In genomic region chr1:127989876-127990731, GRCm38 (mm10) we compare ENCODE assay signal across 9 mouse cellular contexts.
DNase-seq lines count a peak whose midpoint lies in the region; ATAC-seq and TF ChIP-seq lines count a peak whose summit lies in the region.
"Had no signal": no experiment of that assay in that cellular context is flagged by ENCODE, and none has a peak within 500 bp of the region (broad histone marks: within the 10 kb centered on the region; RNA-seq: fewer than 3 reads in every experiment).

No protein-coding gene starts in this region.

- H3K36me3 ChIP-seq in kidney, embryonic 15.5 days = peaks cover 14% of the 10 kb centered on the region; the same call in 1 of the 2 replicates
- H3K36me3 ChIP-seq in hindbrain, postnatal 0 days (ENCODE audit: insufficient read depth, low read length) = no peaks in the 10 kb centered on the region
- no peaks in the 10 kb centered on the region for H3K36me3 ChIP-seq in liver, embryonic 14.5 days (replicated peaks; ENCODE audit: control insufficient read depth, insufficient read depth, low read depth)

- ATAC-seq in kidney, embryonic 15.5 days (replicated peaks; ENCODE audit: low FRiP score) = no peak
- ATAC-seq in hindbrain, postnatal 0 days = peak; percentile 90
- no peak for ATAC-seq in liver, embryonic 14.5 days (ENCODE audit: insufficient read depth)

- DNase-seq in kidney, adult 18-20 months = peak; percentile 12
- peak; percentile 25 to 62 for DNase-seq in adrenal gland, postnatal 36 days
- DNase-seq in gastrocnemius, postnatal 10 days = peak; percentile 18
- DNase-seq in hindbrain, postnatal 0 days (ENCODE audit: low spot score) = peak; percentile 76
- DNase-seq in liver, embryonic 14.5 days (ENCODE audit: low read depth in 3 of 3, low spot score in 3 of 3) = no peak
- peak; percentile 51 for DNase-seq in retina, postnatal 1 day
- no peak for DNase-seq in Muller cell, postnatal 12 days (ENCODE audit: inconsistent ontology term)

- no peak overlapping the region for H3K4me3 ChIP-seq in kidney, embryonic 15.5 days (replicated peaks)
- H3K4me3 ChIP-seq in hindbrain, postnatal 0 days (ENCODE audit: low read length) = no peak overlapping the region
- H3K4me3 ChIP-seq in liver, embryonic 14.5 days (ENCODE audit: insufficient read depth in 1 of 2, low read depth in 2 of 2, low read length in 2 of 2) = no peak overlapping the region

- H3K27me3 ChIP-seq in kidney, embryonic 15.5 days = no peaks in the 10 kb centered on the region
- H3K27me3 ChIP-seq in hindbrain, postnatal 0 days (ENCODE audit: insufficient read depth, low read length) = no peaks in the 10 kb centered on the region
- no peaks in the 10 kb centered on the region for H3K27me3 ChIP-seq in liver, embryonic 14.5 days (ENCODE audit: control insufficient read depth, insufficient read depth, low read length)

- TF ChIP-seq CTCF in hindbrain, postnatal 0 days (IDR thresholded peaks at IDR 0.05; ENCODE audit: low read depth) = no peak
- peak; percentile 36; the same call in 1 of the 2 replicates for TF ChIP-seq CTCF in liver, embryonic 14.5 days (IDR thresholded peaks at IDR 0.05; ENCODE audit: low read depth)

- no peak overlapping the region for H3K4me2 ChIP-seq in kidney, embryonic 15.5 days
- 0 out of 2 replicates have a peak overlapping the region, but pooled peaks have one; percentile 30 for H3K4me2 ChIP-seq in hindbrain, postnatal 0 days (ENCODE audit: low read depth, low read length)
- H3K4me2 ChIP-seq in liver, embryonic 14.5 days (ENCODE audit: low read depth) = no peak overlapping the region

- no peak overlapping the region for H3K27ac ChIP-seq in kidney, embryonic 15.5 days
- peak overlapping the region; percentile 83 for H3K27ac ChIP-seq in hindbrain, postnatal 0 days
- H3K27ac ChIP-seq in liver, embryonic 14.5 days = no peak overlapping the region

- no peak for TF ChIP-seq EP300 in liver, embryonic 14.5 days (IDR thresholded peaks at IDR 0.05; ENCODE audit: low read depth)

- peaks cover 5% of the 10 kb centered on the region; the same call in 1 of the 2 replicates for H3K4me1 ChIP-seq in kidney, embryonic 15.5 days
- H3K4me1 ChIP-seq in hindbrain, postnatal 0 days (ENCODE audit: insufficient read depth, low read length) = peaks cover 14% of the 10 kb centered on the region
- H3K4me1 ChIP-seq in liver, embryonic 14.5 days (replicated peaks; ENCODE audit: control insufficient read depth in 2 of 2, insufficient read depth in 2 of 2, low read length in 1 of 2) = no peaks in the 10 kb centered on the region

- 74% methylated on average over 9 of the region's 9 CpGs for WGBS in kidney, embryonic 15.5 days
- 32% methylated on average over 9 of the region's 9 CpGs for WGBS in hindbrain, postnatal 0 days
- WGBS in liver, embryonic 14.5 days (ENCODE audit: insufficient replicate concordance) = 68% methylated on average over 9 of the region's 9 CpGs

- H3K9ac ChIP-seq in kidney, embryonic 15.5 days = no peak overlapping the region
- H3K9ac ChIP-seq in hindbrain, postnatal 0 days (replicated peaks; ENCODE audit: low read length) = 0 out of 2 replicates have a peak overlapping the region, but pooled peaks have one; percentile 21
- H3K9ac ChIP-seq in liver, embryonic 14.5 days (replicated peaks) = no peak overlapping the region

- H3K9me3 ChIP-seq in kidney, embryonic 15.5 days (replicated peaks) = no peaks in the 10 kb centered on the region
- H3K9me3 ChIP-seq in hindbrain, postnatal 0 days (ENCODE audit: low read length) = no peaks in the 10 kb centered on the region
- no peaks in the 10 kb centered on the region for H3K9me3 ChIP-seq in liver, embryonic 14.5 days (ENCODE audit: control insufficient read depth, low read length)
- H3K9me3 ChIP-seq: G1E had no signal

Comparison
In these comparisons a context has a peak if more than half of its experiments do, and no peak if none do; other contexts are left out.
1. DNase-seq: peak in kidney, adult 18-20 months (single experiment), adrenal gland, postnatal 36 days (2 of 2), gastrocnemius, postnatal 10 days (single experiment), hindbrain, postnatal 0 days (single experiment) and retina, postnatal 1 day (single experiment); none in liver, embryonic 14.5 days (0 of 3) and Muller cell, postnatal 12 days (single experiment).